Mouse (Mus musculus) midbrain, embryonic 14.5 days (tissue): ENCODE results near the gene Dhx33. TPM values are rescaled to one million over a fixed set of nuclear protein-coding genes. Genes with fewer than 3 reads are reported as not detected.

Experiments used
- ATAC-seq: fragments of 200-750 bp; cut with Nextera tagmentation; 2 replicates; pipeline ENCODE4 v1.8.0; 2017; ENCODE audit warnings: moderate number of reproducible peaks, moderate library complexity; ENCODE audit not compliant: low FRiP score, low TSS enrichment
- DNase-seq: peaks from one replicate; pipeline ENCODE4 v3.0.0-alpha.2; 2015
- H3K27ac ChIP-seq: fragments of 300-500 bp; sonication (generic); replicated peaks from 2 replicates; pipeline ENCODE4 v1.5.1; 2014; ENCODE audit warnings: mild to moderate bottlenecking, low read depth, low read length, moderate library complexity
- H3K27me3 ChIP-seq: fragments of 300-500 bp; sonication (generic); 2 replicates; pipeline ENCODE4 v1.6.1; 2014; ENCODE audit warnings: low read length, control low read depth, mixed read lengths; ENCODE audit not compliant: control insufficient read depth, insufficient read depth
- H3K36me3 ChIP-seq: fragments of 300-500 bp; sonication (generic); 2 replicates; pipeline ENCODE4 v1.6.1; 2014; ENCODE audit warnings: low read length, control low read depth; ENCODE audit not compliant: control insufficient read depth, insufficient read depth
- H3K4me1 ChIP-seq: fragments of 300-500 bp; sonication (generic); 2 replicates; pipeline ENCODE4 v1.6.1; 2014; ENCODE audit warnings: mild to moderate bottlenecking, antibody characterized with exemption, low read length, control low read depth; ENCODE audit not compliant: control insufficient read depth, insufficient read depth
- H3K4me2 ChIP-seq: fragments of 300-500 bp; sonication (generic); 2 replicates; pipeline ENCODE4 v1.6.1; 2014; ENCODE audit warnings: mild to moderate bottlenecking, low read length, moderate library complexity
- H3K4me3 ChIP-seq: fragments of 300-500 bp; sonication (generic); replicated peaks from 2 replicates; pipeline ENCODE4 v1.5.1; 2014; ENCODE audit warnings: low read depth, low read length
- H3K9ac ChIP-seq: fragments of 300-500 bp; sonication (generic); replicated peaks from 2 replicates; pipeline ENCODE4 v1.6.1; 2014; ENCODE audit warnings: mild to moderate bottlenecking, low read length, moderate library complexity
- H3K9me3 ChIP-seq: fragments of 300-500 bp; sonication (generic); 2 replicates; pipeline ENCODE4 v1.6.1; 2016; ENCODE audit warnings: low read length, control low read depth, mixed read lengths; ENCODE audit not compliant: control insufficient read depth
- WGBS: fragments of 180-500 bp; shearing (Covaris S2); extraction: QIAGEN DNeasy Blood & Tissue Kit; methylation state at CpG from one replicate; pipeline ENCODE4 v1.1.7; 2014; 5-methylcytosine and 5-hydroxymethylcytosine counted together
- polyA plus RNA-seq: library from polyadenylated mRNA; unstranded; fragments of >200 nt; fragmentation: Nextera tagmentation; extraction: Ambion mirVana; gene quantifications from 2 replicates; pipeline ENCODE4 v1.2.1, GENCODE M21; 2014

The Dhx33 gene
- polyA plus RNA-seq, 1 experiment from 2014 or later = 17.1 TPM

GRCm38 (mm10) chr11:70954711-70955110, 49.5 kb downstream of the Dhx33 start:
- Histone ChIP-seq H3K36me3 (peaks cover 93% of the 10 kb centered on the region), H3K27me3 (no peaks in the 10 kb centered on the region), H3K4me1 (no peaks in the 10 kb centered on the region), H3K9ac (no peak overlapping the region), H3K27ac (no peak overlapping the region), H3K4me3 (no peak overlapping the region), H3K4me2 (no peak overlapping the region), H3K9me3 (no peaks in the 10 kb centered on the region)
- ATAC-seq (no peak), DNase-seq (no peak)
- WGBS = 91% methylated on average over 4 of the region's 4 CpGs

- ATAC-seq (no peak), DNase-seq (no peak)
- Histone ChIP-seq H3K4me2 (no peak overlapping the region), H3K4me3 (no peak overlapping the region), H3K27ac (no peak overlapping the region), H3K9ac (no peak overlapping the region), H3K27me3 (no peaks in the 10 kb centered on the region), H3K9me3 (no peaks in the 10 kb centered on the region), H3K36me3 (peaks cover 93% of the 10 kb centered on the region), H3K4me1 (no peaks in the 10 kb centered on the region)
- WGBS = 93% methylated on average over 4 of the region's 4 CpGs
Observed at GRCm38 (mm10) chr11:70944935-70945817, 59.1 kb downstream of the Dhx33 start.

GRCm38 (mm10) chr11:70943651-70944050, 60.6 kb downstream of the Dhx33 start:
- Histone ChIP-seq H3K27me3 (no peaks in the 10 kb centered on the region), H3K4me2 (no peak overlapping the region), H3K9me3 (no peaks in the 10 kb centered on the region), H3K9ac (no peak overlapping the region), H3K27ac (no peak overlapping the region), H3K4me1 (no peaks in the 10 kb centered on the region), H3K4me3 (no peak overlapping the region), H3K36me3 (peaks cover 91% of the 10 kb centered on the region)
- ATAC-seq (no peak), DNase-seq (no peak)
- 91% methylated on average over 7 of the region's 7 CpGs for WGBS

- H3K36me3 ChIP-seq = peaks cover 92% of the 10 kb centered on the region
- H3K9me3 ChIP-seq = no peaks in the 10 kb centered on the region
- ATAC-seq (no peak), DNase-seq (no peak)
- H3K9ac ChIP-seq = no peak overlapping the region
- WGBS = 90% methylated on average over 1 of the region's 1 CpGs
- no peak overlapping the region for H3K4me2 ChIP-seq
- no peaks in the 10 kb centered on the region for H3K4me1 ChIP-seq
- H3K4me3 ChIP-seq = no peak overlapping the region
- no peak overlapping the region for H3K27ac ChIP-seq
- no peaks in the 10 kb centered on the region for H3K27me3 ChIP-seq
Observed at GRCm38 (mm10) chr11:70942596-70942995, 61.6 kb downstream of the Dhx33 start.

- H3K4me1 ChIP-seq = no peaks in the 10 kb centered on the region
- H3K36me3 ChIP-seq = peaks cover 70% of the 10 kb centered on the region
- 86% methylated on average over 7 of the region's 7 CpGs for WGBS
- H3K9ac ChIP-seq = no peak overlapping the region
- DNase-seq (no peak), ATAC-seq (no peak)
- H3K27me3 ChIP-seq = no peaks in the 10 kb centered on the region
- no peak overlapping the region for H3K4me3 ChIP-seq
- no peak overlapping the region for H3K4me2 ChIP-seq
- H3K9me3 ChIP-seq = no peaks in the 10 kb centered on the region
- H3K27ac ChIP-seq = no peak overlapping the region
Observed at GRCm38 (mm10) chr11:70935316-70935715, 68.9 kb downstream of the Dhx33 start.

Other genes starting within 250 kb of the Dhx33 start
- 14.8 and 16.8 TPM in 2 replicates for gene Zfp3, start 240.2 kb downstream of the Dhx33 start, polyA plus RNA-seq
- gene Scimp, start 191.9 kb downstream of the Dhx33 start, polyA plus RNA-seq = 0.39 TPM in 1 of 2 replicates, not detected in the other
- 69.9 and 77.0 TPM in 2 replicates for gene Rabep1, start 159.7 kb downstream of the Dhx33 start, polyA plus RNA-seq
- gene Nup88, start 34.5 kb downstream of the Dhx33 start, polyA plus RNA-seq = 116 and 140 TPM in 2 replicates
- gene Rpain, start 34.2 kb downstream of the Dhx33 start, polyA plus RNA-seq = 62.9 and 75.8 TPM in 2 replicates
- 170 and 178 TPM in 2 replicates for gene C1qbp, start 21.4 kb downstream of the Dhx33 start, polyA plus RNA-seq
- 20.9 and 29.7 TPM in 2 replicates for gene Mis12, start 15.2 kb upstream of the Dhx33 start, polyA plus RNA-seq
- gene Derl2, start 15.4 kb upstream of the Dhx33 start, polyA plus RNA-seq = 23.3 and 35.7 TPM in 2 replicates
- 317 and 572 TPM in 2 replicates for gene 6330403K07Rik, start 29.1 kb upstream of the Dhx33 start, polyA plus RNA-seq
- not detected in 2 replicates for gene Nlrp1a, start 140.3 kb upstream of the Dhx33 start, polyA plus RNA-seq
- not detected in 2 replicates for gene Nlrp1b, start 226.3 kb upstream of the Dhx33 start, polyA plus RNA-seq